Mouse (Mus musculus): ENCODE data around the gene Atp6v0e2. TPM values are rescaled to one million over a fixed set of nuclear protein-coding genes. Genes with fewer than 3 reads are reported as not detected.
"Not testable (repeated sequence)": the region's sequence is repeated elsewhere in the genome, so short reads cannot be mapped to it uniquely, and the experiment has no call there.

Atp6v0e2 gene
- polyA plus RNA-seq, 1 experiment from 2014 or later, result 2.3 TPM

GRCm38 (mm10) chr6:48524882-48525281 is 12.5 kb upstream of the Atp6v0e2 start:
- WGBS (ENCODE audit: insufficient replicate concordance), result 84% methylated on average over 16 of the region's 16 CpGs
- not testable (repeated sequence) for H3K36me3 ChIP-seq; H3K4me2 ChIP-seq; H3K27me3 ChIP-seq (replicated peaks); H3K27ac ChIP-seq; H3K9ac ChIP-seq; H3K9me3 ChIP-seq (replicated peaks); H3K4me1 ChIP-seq; H3K4me3 ChIP-seq; ATAC-seq

DNA sequence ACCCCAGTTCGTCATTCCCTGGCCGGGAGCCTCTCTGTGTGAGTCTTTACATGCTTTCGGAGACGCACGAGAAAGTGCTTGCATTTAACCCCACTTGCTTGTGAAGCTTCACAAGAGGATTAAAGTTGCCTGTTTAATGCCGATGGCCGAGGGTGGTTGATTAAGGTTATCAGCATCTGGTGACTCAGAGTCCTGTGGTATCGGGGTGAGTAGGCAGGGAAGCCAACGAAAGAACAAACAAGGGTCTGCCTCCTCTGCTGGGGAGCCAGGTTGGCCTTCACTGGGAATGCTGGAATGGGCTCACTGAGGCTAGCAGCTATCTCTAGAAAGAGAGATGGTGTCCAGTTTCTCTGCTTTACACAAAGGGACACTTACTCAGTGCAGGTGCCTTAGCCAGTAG is 9.5 kb upstream of the Atp6v0e2 start:
- 70% methylated on average over 9 of the region's 9 CpGs for WGBS (ENCODE audit: insufficient replicate concordance)

DNA sequence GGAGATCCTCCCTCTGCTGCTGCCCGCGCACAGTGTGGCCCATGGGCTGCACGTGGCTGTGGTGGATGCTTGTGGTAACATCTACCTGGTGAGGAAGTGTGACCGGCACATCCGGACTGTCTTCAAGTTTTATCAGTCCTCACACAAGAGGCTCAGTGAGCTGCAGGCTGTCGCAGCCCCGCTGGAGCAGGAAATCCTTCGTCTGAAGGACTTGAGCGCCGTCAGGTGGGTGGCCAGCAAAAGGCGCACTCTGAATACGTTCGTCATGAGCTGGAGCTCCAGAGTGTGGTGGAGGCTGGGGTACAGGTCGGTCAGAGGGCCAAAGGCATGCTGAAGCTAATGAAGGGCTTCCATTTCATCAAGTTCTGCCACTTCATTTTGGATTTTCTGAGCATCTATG is 8.2 kb upstream of the Atp6v0e2 start:
- peaks cover 9% of the 10 kb centered on the region; the same call in 1 of the 2 replicates for H3K4me1 ChIP-seq
- WGBS (ENCODE audit: insufficient replicate concordance), result 47% methylated on average over 14 of the region's 14 CpGs
- no peaks in the 10 kb centered on the region for H3K27me3 ChIP-seq (replicated peaks)
- H3K36me3 ChIP-seq, result no peaks in the 10 kb centered on the region; the same call in 1 of the 2 replicates
- no peak overlapping the region for H3K4me3 ChIP-seq
- H3K4me2 ChIP-seq, result no peak overlapping the region
- no peak overlapping the region for H3K27ac ChIP-seq
- H3K9ac ChIP-seq, result no peak overlapping the region
- no peak for ATAC-seq
- no peaks in the 10 kb centered on the region for H3K9me3 ChIP-seq (replicated peaks)

More for the DNA sequence above, 9.5 kb upstream of the Atp6v0e2 start:
- ATAC-seq, result no peak
- H3K27ac ChIP-seq, result no peak overlapping the region
- no peaks in the 10 kb centered on the region for H3K27me3 ChIP-seq (replicated peaks)
- H3K4me1 ChIP-seq, result peaks cover 9% of the 10 kb centered on the region; the same call in 1 of the 2 replicates
- no peaks in the 10 kb centered on the region for H3K9me3 ChIP-seq (replicated peaks)
- H3K36me3 ChIP-seq, result no peaks in the 10 kb centered on the region; the same call in 1 of the 2 replicates
- no peak overlapping the region for H3K9ac ChIP-seq
- H3K4me3 ChIP-seq, result no peak overlapping the region
- no peak overlapping the region for H3K4me2 ChIP-seq

GRCm38 (mm10) chr6:48529871-48530440 is 7.5 kb upstream of the Atp6v0e2 start:
- Histone ChIP-seq H3K9ac (no peak overlapping the region), H3K36me3 (no peaks in the 10 kb centered on the region; the same call in 1 of the 2 replicates), H3K9me3 (replicated peaks) (no peaks in the 10 kb centered on the region), H3K27ac (no peak overlapping the region), H3K4me1 (peaks cover 9% of the 10 kb centered on the region; the same call in 1 of the 2 replicates), H3K4me3 (no peak overlapping the region), H3K27me3 (replicated peaks) (no peaks in the 10 kb centered on the region), H3K4me2 (no peak overlapping the region)
- WGBS (ENCODE audit: insufficient replicate concordance), result 70% methylated on average over 16 of the region's 16 CpGs
- no peak for ATAC-seq

- H3K4me1 ChIP-seq, result peaks cover 9% of the 10 kb centered on the region; the same call in 1 of the 2 replicates
- no peak overlapping the region for H3K9ac ChIP-seq
- no peaks in the 10 kb centered on the region for H3K9me3 ChIP-seq (replicated peaks)
- no peaks in the 10 kb centered on the region; the same call in 1 of the 2 replicates for H3K36me3 ChIP-seq
- no peak overlapping the region for H3K4me3 ChIP-seq
- no peak overlapping the region for H3K4me2 ChIP-seq
- 59% methylated on average over 2 of the region's 2 CpGs for WGBS (ENCODE audit: insufficient replicate concordance)
- no peaks in the 10 kb centered on the region for H3K27me3 ChIP-seq (replicated peaks)
- H3K27ac ChIP-seq, result no peak overlapping the region
- no peak for ATAC-seq
These were observed 6.6 kb upstream of the Atp6v0e2 start for GRCm38 (mm10) chr6:48530862-48531261.

GRCm38 (mm10) chr6:48533475-48533874 is 3.9 kb upstream of the Atp6v0e2 start:
- Histone ChIP-seq H3K4me1 (peaks cover 19% of the 10 kb centered on the region; the same call in 1 of the 2 replicates), H3K36me3 (no peaks in the 10 kb centered on the region; the same call in 1 of the 2 replicates), H3K27me3 (replicated peaks) (peaks cover 14% of the 10 kb centered on the region; the same call in 1 of the 2 replicates), H3K4me3 (no peak overlapping the region), H3K9me3 (replicated peaks) (no peaks in the 10 kb centered on the region), H3K27ac (no peak overlapping the region), H3K9ac (no peak overlapping the region), H3K4me2 (no peak overlapping the region)
- ATAC-seq, result no peak
- WGBS (ENCODE audit: insufficient replicate concordance), result 52% methylated on average over 2 of the region's 2 CpGs

DNA sequence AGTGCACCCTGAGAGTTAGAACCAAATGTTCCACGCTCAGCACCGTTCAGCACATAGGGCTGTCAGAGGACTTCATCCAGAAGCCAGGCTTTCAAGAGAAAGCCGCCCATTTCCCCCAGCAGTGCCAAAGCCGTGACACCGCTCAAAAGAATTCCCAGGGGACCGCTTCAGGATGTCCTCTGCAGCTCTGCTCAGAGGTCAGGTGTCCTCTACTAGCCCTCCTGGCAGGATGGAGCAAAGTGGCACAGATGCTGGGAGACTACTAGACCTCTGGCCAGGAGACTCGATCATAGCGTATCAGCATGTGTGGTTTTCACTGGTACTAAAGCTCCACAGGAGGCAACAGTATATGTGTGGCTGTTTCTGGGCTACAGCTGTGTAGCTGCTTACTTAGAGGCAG is 2.5 kb upstream of the Atp6v0e2 start:
- peaks cover 17% of the 10 kb centered on the region; the same call in 1 of the 2 replicates for H3K4me1 ChIP-seq
- H3K9me3 ChIP-seq (replicated peaks), result no peaks in the 10 kb centered on the region
- H3K36me3 ChIP-seq, result no peaks in the 10 kb centered on the region; the same call in 1 of the 2 replicates
- no peak overlapping the region for H3K27ac ChIP-seq
- H3K4me2 ChIP-seq, result no peak overlapping the region
- H3K4me3 ChIP-seq, result no peak overlapping the region
- H3K9ac ChIP-seq, result no peak overlapping the region
- WGBS (ENCODE audit: insufficient replicate concordance), result 69% methylated on average over 8 of the region's 8 CpGs
- H3K27me3 ChIP-seq (replicated peaks), result peaks cover 14% of the 10 kb centered on the region; the same call in 1 of the 2 replicates
- no peak for ATAC-seq

GRCm38 (mm10) chr6:48536091-48536490 is 1.3 kb upstream of the Atp6v0e2 start:
- Histone ChIP-seq H3K4me2 (no peak overlapping the region), H3K4me3 (no peak overlapping the region), H3K9ac (no peak overlapping the region), H3K27me3 (replicated peaks) (peaks cover 14% of the 10 kb centered on the region; the same call in 1 of the 2 replicates), H3K9me3 (replicated peaks) (no peaks in the 10 kb centered on the region), H3K27ac (no peak overlapping the region), H3K4me1 (0 out of 2 replicates have a peak, but pooled peaks cover 10% of the 10 kb centered on the region), H3K36me3 (no peaks in the 10 kb centered on the region; the same call in 1 of the 2 replicates)
- 39% methylated on average over 4 of the region's 4 CpGs for WGBS (ENCODE audit: insufficient replicate concordance)
- ATAC-seq, result no peak

- Histone ChIP-seq H3K4me3 (no peak overlapping the region), H3K27me3 (replicated peaks) (peaks cover 14% of the 10 kb centered on the region; the same call in 1 of the 2 replicates), H3K4me2 (no peak overlapping the region), H3K9me3 (replicated peaks) (no peaks in the 10 kb centered on the region), H3K36me3 (no peaks in the 10 kb centered on the region), H3K9ac (no peak overlapping the region), H3K4me1 (0 out of 2 replicates have a peak, but pooled peaks cover 10% of the 10 kb centered on the region), H3K27ac (no peak overlapping the region)
- 55% methylated on average over 5 of the region's 5 CpGs for WGBS (ENCODE audit: insufficient replicate concordance)
- no peak for ATAC-seq
These were observed 1.7 kb downstream of the Atp6v0e2 start for GRCm38 (mm10) chr6:48538841-48539737.

GRCm38 (mm10) chr6:48539860-48540259 is 2.4 kb downstream of the Atp6v0e2 start:
- H3K27ac ChIP-seq, result no peak overlapping the region
- H3K9me3 ChIP-seq (replicated peaks), result no peaks in the 10 kb centered on the region
- H3K36me3 ChIP-seq, result no peaks in the 10 kb centered on the region
- no peak overlapping the region for H3K4me2 ChIP-seq
- no peak overlapping the region for H3K4me3 ChIP-seq
- H3K9ac ChIP-seq, result no peak overlapping the region
- peaks cover 14% of the 10 kb centered on the region; the same call in 1 of the 2 replicates for H3K27me3 ChIP-seq (replicated peaks)
- no peak for ATAC-seq
- WGBS (ENCODE audit: insufficient replicate concordance), result 64% methylated on average over 5 of the region's 5 CpGs
- 0 out of 2 replicates have a peak, but pooled peaks cover 10% of the 10 kb centered on the region for H3K4me1 ChIP-seq

- H3K27me3 ChIP-seq (replicated peaks), result peaks cover 14% of the 10 kb centered on the region; the same call in 1 of the 2 replicates
- 0 out of 2 replicates have a peak, but pooled peaks cover 10% of the 10 kb centered on the region for H3K4me1 ChIP-seq
- no peak overlapping the region for H3K9ac ChIP-seq
- no peak for ATAC-seq
- no peaks in the 10 kb centered on the region for H3K36me3 ChIP-seq
- 44% methylated on average over 3 of the region's 3 CpGs for WGBS (ENCODE audit: insufficient replicate concordance)
- H3K9me3 ChIP-seq (replicated peaks), result no peaks in the 10 kb centered on the region
- H3K4me2 ChIP-seq, result no peak overlapping the region
- H3K27ac ChIP-seq, result no peak overlapping the region
- no peak overlapping the region for H3K4me3 ChIP-seq
These were observed 3.3 kb downstream of the Atp6v0e2 start for GRCm38 (mm10) chr6:48540721-48541120.

Data from liver, embryonic 12.5 days (tissue).